In the genomic region with DNA sequence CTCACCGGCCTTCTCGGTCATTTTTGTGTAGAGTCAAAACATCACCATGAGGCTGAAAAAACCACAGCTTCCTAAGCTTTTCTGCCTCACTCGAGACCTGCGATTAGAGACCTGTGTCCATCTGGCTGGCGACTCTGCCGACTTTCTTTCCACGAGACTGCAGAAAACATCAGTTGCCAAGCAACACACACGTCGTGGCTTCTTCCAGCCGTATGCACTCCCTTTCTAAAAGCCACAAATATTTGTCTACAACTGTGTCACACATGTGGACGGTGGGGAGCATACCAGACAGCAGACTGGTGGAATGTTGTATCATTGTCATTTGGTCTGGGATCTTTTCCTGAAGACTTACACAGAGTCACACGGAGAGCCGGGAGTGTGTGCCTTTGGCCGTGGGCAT, we compare ENCODE assay signal across 16 mouse cellular contexts.
DNase-seq lines count a peak whose midpoint lies in the region; ATAC-seq lines count a peak whose summit lies in the region.
"Had no signal": no experiment of that assay in that cellular context is flagged by ENCODE, and none has a peak within 500 bp of the region (broad histone marks: within the 10 kb centered on the region; RNA-seq: fewer than 3 reads in every experiment).

No protein-coding gene starts in this region.

- peaks cover 25% of the 10 kb centered on the region for H3K4me1 ChIP-seq in midbrain, embryonic 13.5 days (replicated peaks)
- no peaks in the 10 kb centered on the region for H3K4me1 ChIP-seq in midbrain, embryonic 11.5 days (ENCODE audit: control insufficient read depth, insufficient read depth, low read length)
- peaks cover 31% of the 10 kb centered on the region for H3K4me1 ChIP-seq in limb, embryonic 10.5 days
- peaks cover 37% of the 10 kb centered on the region for H3K4me1 ChIP-seq in neural tube, embryonic 15.5 days
- 0 out of 2 replicates have a peak, but pooled peaks cover 2% of the 10 kb centered on the region for H3K4me1 ChIP-seq in intestine, embryonic 16.5 days (ENCODE audit: control insufficient read depth, insufficient read depth, low read length)

- H3K4me2 ChIP-seq in midbrain, embryonic 13.5 days (replicated peaks): no peak overlapping the region
- H3K4me2 ChIP-seq in midbrain, embryonic 11.5 days: no peak overlapping the region
- no peak overlapping the region; the same call in 1 of the 2 replicates for H3K4me2 ChIP-seq in neural tube, embryonic 15.5 days
- no peak overlapping the region for H3K4me2 ChIP-seq in intestine, embryonic 16.5 days (ENCODE audit: low read depth, low read length)
- H3K4me2 ChIP-seq: intestine, embryonic 15.5 days had no signal

- H3K4me3 ChIP-seq in midbrain, embryonic 13.5 days (replicated peaks): no peak overlapping the region
- H3K4me3 ChIP-seq in midbrain, embryonic 11.5 days (ENCODE audit: low read depth, low read length): no peak overlapping the region
- no peak overlapping the region for H3K4me3 ChIP-seq in limb, embryonic 10.5 days
- H3K4me3 ChIP-seq in neural tube, embryonic 15.5 days (replicated peaks): no peak overlapping the region
- H3K4me3 ChIP-seq in intestine, embryonic 16.5 days (ENCODE audit: low read length): no peak overlapping the region
- H3K4me3 ChIP-seq: gastrocnemius, adult 2 months; heart, embryonic 10.5 days; intestine, embryonic 15.5 days had no signal

- 0 out of 2 replicates have a peak overlapping the region, but pooled peaks have one; percentile 47 for H3K27ac ChIP-seq in midbrain, embryonic 13.5 days
- no peak overlapping the region for H3K27ac ChIP-seq in midbrain, embryonic 11.5 days (ENCODE audit: low read depth, low read length)
- H3K27ac ChIP-seq in limb, embryonic 10.5 days: peak overlapping the region; percentile 34; the same call in 1 of the 2 replicates
- H3K27ac ChIP-seq in neural tube, embryonic 15.5 days (replicated peaks): peak overlapping the region; percentile 52; the same call in 1 of the 2 replicates
- no peak overlapping the region for H3K27ac ChIP-seq in intestine, embryonic 16.5 days (ENCODE audit: low read length)
- H3K27ac ChIP-seq: gastrocnemius, adult 2 months; heart, embryonic 10.5 days; intestine, embryonic 15.5 days had no signal

- peaks cover 4% of the 10 kb centered on the region for H3K27me3 ChIP-seq in midbrain, embryonic 13.5 days
- no peaks in the 10 kb centered on the region for H3K27me3 ChIP-seq in midbrain, embryonic 11.5 days (ENCODE audit: control insufficient read depth, insufficient read depth, low read length)
- peaks cover 2% of the 10 kb centered on the region; the same call in 1 of the 2 replicates for H3K27me3 ChIP-seq in limb, embryonic 10.5 days (ENCODE audit: low read depth, poor library complexity, severe bottlenecking)
- no peaks in the 10 kb centered on the region for H3K27me3 ChIP-seq in neural tube, embryonic 15.5 days (replicated peaks)
- H3K27me3 ChIP-seq in intestine, embryonic 16.5 days (replicated peaks; ENCODE audit: control insufficient read depth, insufficient read depth, low read length): no peaks in the 10 kb centered on the region
- H3K27me3 ChIP-seq: intestine, embryonic 15.5 days had no signal

- H3K36me3 ChIP-seq in midbrain, embryonic 13.5 days: peaks cover 5% of the 10 kb centered on the region; the same call in 1 of the 2 replicates
- H3K36me3 ChIP-seq in midbrain, embryonic 11.5 days (ENCODE audit: control insufficient read depth, insufficient read depth, low read length): no peaks in the 10 kb centered on the region
- peaks cover 26% of the 10 kb centered on the region for H3K36me3 ChIP-seq in limb, embryonic 10.5 days
- H3K36me3 ChIP-seq in neural tube, embryonic 15.5 days: peaks cover 6% of the 10 kb centered on the region
- no peaks in the 10 kb centered on the region for H3K36me3 ChIP-seq in intestine, embryonic 16.5 days (ENCODE audit: control insufficient read depth, insufficient read depth, low read length)
- H3K36me3 ChIP-seq: intestine, embryonic 15.5 days had no signal

- DNase-seq in cerebellum, postnatal 10 days: peak; percentile 45 to 60
- no peak for DNase-seq in cerebellum, adult 8-10 months
- no peak for DNase-seq in midbrain, embryonic 11.5 days (ENCODE audit: low spot score, missing footprints)
- DNase-seq in limb, embryonic 10.5 days (ENCODE audit: low spot score): no peak
- DNase-seq in gastrocnemius, adult 8-10 months (ENCODE audit: low spot score in 2 of 2): no peak
- DNase-seq: cerebellum, adult 11 months; gastrocnemius, adult 2 months; heart, postnatal 14 days; kidney, postnatal 25 days; lung, postnatal 4 days had no signal

- H3K9me3 ChIP-seq in midbrain, embryonic 13.5 days: no peaks in the 10 kb centered on the region
- no peaks in the 10 kb centered on the region for H3K9me3 ChIP-seq in midbrain, embryonic 11.5 days (ENCODE audit: control insufficient read depth, low read length)
- no peaks in the 10 kb centered on the region for H3K9me3 ChIP-seq in limb, embryonic 10.5 days (replicated peaks)
- H3K9me3 ChIP-seq in neural tube, embryonic 15.5 days (replicated peaks): no peaks in the 10 kb centered on the region
- no peaks in the 10 kb centered on the region for H3K9me3 ChIP-seq in intestine, embryonic 16.5 days (ENCODE audit: control insufficient read depth, low read length)
- H3K9me3 ChIP-seq: heart, embryonic 10.5 days; intestine, embryonic 15.5 days had no signal

- no peak overlapping the region for H3K9ac ChIP-seq in midbrain, embryonic 13.5 days (replicated peaks)
- no peak overlapping the region for H3K9ac ChIP-seq in midbrain, embryonic 11.5 days (ENCODE audit: low read length)
- no peak overlapping the region for H3K9ac ChIP-seq in neural tube, embryonic 15.5 days (replicated peaks)
- no peak overlapping the region for H3K9ac ChIP-seq in intestine, embryonic 16.5 days (ENCODE audit: low read depth, low read length)
- H3K9ac ChIP-seq: intestine, embryonic 15.5 days had no signal

- ATAC-seq in midbrain, embryonic 13.5 days: no peak
- ATAC-seq in midbrain, embryonic 11.5 days (ENCODE audit: low FRiP score): no peak
- ATAC-seq in neural tube, embryonic 15.5 days (ENCODE audit: low FRiP score): peak; percentile 16; the same call in 1 of the 2 replicates
- no peak for ATAC-seq in intestine, embryonic 16.5 days
- ATAC-seq: forebrain, embryonic 16.5 days; intestine, embryonic 15.5 days had no signal

- 63% methylated on average over 14 of the region's 14 CpGs for WGBS in midbrain, embryonic 13.5 days
- 79% methylated on average over 14 of the region's 14 CpGs for WGBS in midbrain, embryonic 11.5 days
- WGBS in limb, embryonic 10.5 days: 81% methylated on average over 14 of the region's 14 CpGs
- 39% methylated on average over 14 of the region's 14 CpGs for WGBS in neural tube, embryonic 15.5 days
- 45% methylated on average over 14 of the region's 14 CpGs for WGBS in intestine, embryonic 16.5 days

Comparison
In these comparisons a context has a peak if more than half of its experiments do, and no peak if none do; other contexts are left out.
1. DNase-seq: peak in cerebellum, postnatal 10 days (2 of 2); none in cerebellum, adult 8-10 months (single experiment), midbrain, embryonic 11.5 days (single experiment), limb, embryonic 10.5 days (single experiment) and gastrocnemius, adult 8-10 months (0 of 2).
2. H3K27ac ChIP-seq: peak in midbrain, embryonic 13.5 days (single experiment), limb, embryonic 10.5 days (single experiment) and neural tube, embryonic 15.5 days (single experiment); none in midbrain, embryonic 11.5 days (single experiment) and intestine, embryonic 16.5 days (single experiment).